ENCODE assay signal across 10 mouse cellular contexts in genomic region chr5:136428498-136429060, GRCm38 (mm10).
DNase-seq lines count a peak whose midpoint lies in the region; ATAC-seq and TF ChIP-seq lines count a peak whose summit lies in the region.
"Had no signal": no experiment of that assay in that cellular context is flagged by ENCODE, and none has a peak within 500 bp of the region (broad histone marks: within the 10 kb centered on the region; RNA-seq: fewer than 3 reads in every experiment).

No protein-coding gene starts in this region.

- no peak for ATAC-seq in hindbrain, embryonic 13.5 days (ENCODE audit: low FRiP score)
- peak; percentile 15 for ATAC-seq in limb, embryonic 14.5 days (ENCODE audit: low FRiP score, low read depth)

- peak; percentile 8 for DNase-seq in gastrocnemius, postnatal 25 days
- DNase-seq in gastrocnemius, postnatal 4 days (ENCODE audit: low spot score in 2 of 2): no peak
- DNase-seq in embryo, embryonic 9.5 days (ENCODE audit: extremely low spot score): peak; percentile 16
- DNase-seq in limb, embryonic 14.5 days (ENCODE audit: low spot score): no peak
- no peak for DNase-seq in right cerebral cortex, postnatal 4 days
- DNase-seq in layer of hippocampus, postnatal 14 days (ENCODE audit: low spot score in 2 of 2): no peak
- no peak for DNase-seq in layer of hippocampus, adult 11-12 months (ENCODE audit: low spot score)
- DNase-seq: liver, embryonic 13.5 days had no signal

- no peaks in the 10 kb centered on the region for H3K9me3 ChIP-seq in hindbrain, embryonic 13.5 days
- no peaks in the 10 kb centered on the region for H3K9me3 ChIP-seq in limb, embryonic 14.5 days (ENCODE audit: control insufficient read depth, low read length)
- H3K9me3 ChIP-seq: liver, embryonic 13.5 days had no signal

- WGBS in hindbrain, embryonic 13.5 days: 59% methylated on average over 6 of the region's 6 CpGs
- 18% methylated on average over 6 of the region's 6 CpGs for WGBS in limb, embryonic 14.5 days

- no peaks in the 10 kb centered on the region for H3K27me3 ChIP-seq in hindbrain, embryonic 13.5 days
- peaks cover 28% of the 10 kb centered on the region for H3K27me3 ChIP-seq in limb, embryonic 14.5 days (ENCODE audit: control insufficient read depth, insufficient read depth, low read length)
- H3K27me3 ChIP-seq: CH12.LX; liver, embryonic 13.5 days had no signal

- H3K4me3 ChIP-seq in hindbrain, embryonic 13.5 days: no peak overlapping the region
- H3K4me3 ChIP-seq in limb, embryonic 14.5 days (replicated peaks; ENCODE audit: low read length): no peak overlapping the region
- H3K4me3 ChIP-seq: liver, embryonic 13.5 days had no signal

- no peaks in the 10 kb centered on the region for H3K36me3 ChIP-seq in hindbrain, embryonic 13.5 days
- H3K36me3 ChIP-seq in limb, embryonic 14.5 days (ENCODE audit: control insufficient read depth, insufficient read depth, low read length): no peaks in the 10 kb centered on the region
- H3K36me3 ChIP-seq: liver, embryonic 13.5 days had no signal

- peak overlapping the region; percentile 76 for H3K27ac ChIP-seq in hindbrain, embryonic 13.5 days
- no peak overlapping the region for H3K27ac ChIP-seq in limb, embryonic 14.5 days (replicated peaks; ENCODE audit: low read depth, low read length)
- H3K27ac ChIP-seq: liver, embryonic 13.5 days had no signal

- H3K4me2 ChIP-seq in hindbrain, embryonic 13.5 days: no peak overlapping the region
- no peak overlapping the region for H3K4me2 ChIP-seq in limb, embryonic 14.5 days (replicated peaks; ENCODE audit: low read depth, low read length, severe bottlenecking)
- H3K4me2 ChIP-seq: liver, embryonic 13.5 days had no signal

- H3K4me1 ChIP-seq in hindbrain, embryonic 13.5 days (replicated peaks): peaks cover 29% of the 10 kb centered on the region
- H3K4me1 ChIP-seq in limb, embryonic 14.5 days (ENCODE audit: control insufficient read depth, insufficient read depth, low read length): peaks cover 19% of the 10 kb centered on the region

- 0 out of 2 replicates have a peak overlapping the region, but pooled peaks have one; percentile 10 for H3K9ac ChIP-seq in hindbrain, embryonic 13.5 days
- no peak overlapping the region for H3K9ac ChIP-seq in limb, embryonic 14.5 days (ENCODE audit: low read depth, low read length, severe bottlenecking)
- H3K9ac ChIP-seq: liver, embryonic 13.5 days had no signal

- no peak for TF ChIP-seq POLR2A in limb, embryonic 14.5 days (IDR thresholded peaks at IDR 0.05; ENCODE audit: borderline replicate concordance, extremely low read depth, insufficient read depth, insufficient read length)

Comparison
In these comparisons a context has a peak if more than half of its experiments do, and no peak if none do; other contexts are left out.
1. DNase-seq: peak in gastrocnemius, postnatal 25 days (single experiment) and embryo, embryonic 9.5 days (single experiment); none in gastrocnemius, postnatal 4 days (0 of 2), limb, embryonic 14.5 days (single experiment), right cerebral cortex, postnatal 4 days (single experiment), layer of hippocampus, postnatal 14 days (0 of 2) and layer of hippocampus, adult 11-12 months (single experiment).